In genomic region chr2:122380768-122381311, GRCm38 (mm10) we compare ENCODE assay signal across 8 mouse cellular contexts. TPM values are rescaled to one million over a fixed set of nuclear protein-coding genes. Genes with fewer than 3 reads are reported as not detected.
DNase-seq lines count a peak whose midpoint lies in the region; ATAC-seq and TF ChIP-seq lines count a peak whose summit lies in the region.

No protein-coding gene starts in this region.

- H3K9me3 ChIP-seq in hindbrain, postnatal 0 days (ENCODE audit: low read length), result no peaks in the 10 kb centered on the region
- H3K9me3 ChIP-seq in limb, embryonic 15.5 days, result no peaks in the 10 kb centered on the region
- no peaks in the 10 kb centered on the region for H3K9me3 ChIP-seq in midbrain, embryonic 15.5 days

- H3K27ac ChIP-seq in hindbrain, postnatal 0 days, result no peak overlapping the region
- H3K27ac ChIP-seq in limb, embryonic 15.5 days, result no peak overlapping the region
- H3K27ac ChIP-seq in midbrain, embryonic 15.5 days, result no peak overlapping the region

- no peak for ATAC-seq in hindbrain, postnatal 0 days
- ATAC-seq in limb, embryonic 15.5 days (ENCODE audit: insufficient number of reproducible peaks, low FRiP score, low TSS enrichment, low read depth), result no peak
- no peak for ATAC-seq in midbrain, embryonic 15.5 days (replicated peaks)

- no peaks in the 10 kb centered on the region for H3K27me3 ChIP-seq in hindbrain, postnatal 0 days (ENCODE audit: insufficient read depth, low read length)
- H3K27me3 ChIP-seq in limb, embryonic 15.5 days, result peaks cover 6% of the 10 kb centered on the region; the same call in 1 of the 2 replicates
- H3K27me3 ChIP-seq in midbrain, embryonic 15.5 days (replicated peaks), result no peaks in the 10 kb centered on the region

- peak overlapping the region; percentile 21 for H3K4me3 ChIP-seq in hindbrain, postnatal 0 days (ENCODE audit: low read length)
- peak overlapping the region; percentile 27 for H3K4me3 ChIP-seq in limb, embryonic 15.5 days
- H3K4me3 ChIP-seq in midbrain, embryonic 15.5 days, result peak overlapping the region; percentile 17; the same call in 1 of the 2 replicates

- H3K4me2 ChIP-seq in hindbrain, postnatal 0 days (ENCODE audit: low read depth, low read length), result peak overlapping the region; percentile 48
- H3K4me2 ChIP-seq in limb, embryonic 15.5 days, result peak overlapping the region; percentile 40
- H3K4me2 ChIP-seq in midbrain, embryonic 15.5 days, result peak overlapping the region; percentile 35; the same call in 1 of the 2 replicates

- H3K9ac ChIP-seq in hindbrain, postnatal 0 days (replicated peaks; ENCODE audit: low read length), result no peak overlapping the region
- H3K9ac ChIP-seq in limb, embryonic 15.5 days, result no peak overlapping the region
- no peak overlapping the region for H3K9ac ChIP-seq in midbrain, embryonic 15.5 days

- H3K36me3 ChIP-seq in hindbrain, postnatal 0 days (ENCODE audit: insufficient read depth, low read length), result no peaks in the 10 kb centered on the region
- H3K36me3 ChIP-seq in limb, embryonic 15.5 days, result no peaks in the 10 kb centered on the region
- H3K36me3 ChIP-seq in midbrain, embryonic 15.5 days (replicated peaks), result no peaks in the 10 kb centered on the region

- peak; percentile 68 to 71 for DNase-seq in right cerebral cortex, adult 2 months (ENCODE audit: low spot score in 2 of 2)
- DNase-seq in right cerebral cortex, postnatal 36 days (ENCODE audit: low spot score in 2 of 2), result no peak
- peak; percentile 79 for DNase-seq in cerebellum, adult 9-10 months
- peak; percentile 45 for DNase-seq in gastrocnemius, postnatal 10 days
- DNase-seq in hindbrain, postnatal 0 days (ENCODE audit: low spot score), result peak; percentile 88
- peak; percentile 59 for DNase-seq in thymus, postnatal 25 days

- peak; percentile 82 for TF ChIP-seq CTCF in hindbrain, postnatal 0 days (IDR thresholded peaks at IDR 0.05; ENCODE audit: low read depth)

- WGBS in hindbrain, postnatal 0 days, result 10% methylated on average over 11 of the region's 11 CpGs
- WGBS in limb, embryonic 15.5 days, result 16% methylated on average over 11 of the region's 11 CpGs
- WGBS in midbrain, embryonic 15.5 days, result 12% methylated on average over 11 of the region's 11 CpGs

- peaks cover 8% of the 10 kb centered on the region for H3K4me1 ChIP-seq in hindbrain, postnatal 0 days (ENCODE audit: insufficient read depth, low read length)
- H3K4me1 ChIP-seq in limb, embryonic 15.5 days, result peaks cover 8% of the 10 kb centered on the region; the same call in 1 of the 2 replicates
- peaks cover 6% of the 10 kb centered on the region for H3K4me1 ChIP-seq in midbrain, embryonic 15.5 days

RNA-seq across cellular contexts. Expression of gene Shf, which starts 11.9 kb away (rescaled TPM):
- total RNA-seq in gastrocnemius, postnatal 10 days (2021), result 1 to 10 TPM; 7.5 to 9.4 TPM
- 131 and 134 TPM in 2 replicates for total RNA-seq in hindbrain, postnatal 0 days (2014; rRNA removed)
- 12.2 and 13.0 TPM in 2 replicates for polyA plus RNA-seq in hindbrain, postnatal 0 days (2015; fragmentation: Nextera tagmentation; extraction: Ambion mirVana)
- 3.5 and 4.3 TPM in 2 replicates for polyA plus RNA-seq in limb, embryonic 15.5 days (2015; fragmentation: Nextera tagmentation; extraction: Ambion mirVana)
- polyA plus RNA-seq in midbrain, embryonic 15.5 days (2015; fragmentation: Nextera tagmentation; extraction: Ambion mirVana), result 12.0 and 13.3 TPM in 2 replicates

RNA-seq across cellular contexts. Expression of gene Slc28a2, which starts 45.4 kb away (rescaled TPM):
- 10 to 100 TPM in 1 of 2 experiments, 1 to 10 TPM in 1; 7.0 to 11.4 TPM for total RNA-seq in gastrocnemius, postnatal 10 days (2021)
- 0.16 TPM in 1 of 2 replicates, not detected in the other for total RNA-seq in hindbrain, postnatal 0 days (2014; rRNA removed)
- 0.13 TPM in 1 of 2 replicates, not detected in the other for polyA plus RNA-seq in hindbrain, postnatal 0 days (2015; fragmentation: Nextera tagmentation; extraction: Ambion mirVana)
- 0.73 and 1.5 TPM in 2 replicates for polyA plus RNA-seq in limb, embryonic 15.5 days (2015; fragmentation: Nextera tagmentation; extraction: Ambion mirVana)
- polyA plus RNA-seq in midbrain, embryonic 15.5 days (2015; fragmentation: Nextera tagmentation; extraction: Ambion mirVana), result not detected in 2 replicates

Comparison
In these comparisons a context has a peak if more than half of its experiments do, and no peak if none do; other contexts are left out.
1. DNase-seq: peak in right cerebral cortex, adult 2 months (2 of 2), cerebellum, adult 9-10 months (single experiment), gastrocnemius, postnatal 10 days (single experiment), hindbrain, postnatal 0 days (single experiment) and thymus, postnatal 25 days (single experiment); none in right cerebral cortex, postnatal 36 days (0 of 2).
2. Peak in every context shown above with its lines, with median percentiles within 50 percentile points of each other: H3K4me2 ChIP-seq and H3K4me3 ChIP-seq.